Mouse (Mus musculus) thymus, adult 2 months (tissue): ENCODE measurements around the gene Olfml3. TPM values are rescaled to one million over a fixed set of nuclear protein-coding genes. Genes with fewer than 3 reads are reported as not detected.

Experiments
- DNase-seq: peaks from one replicate; pipeline ENCODE4 v3.0.0; 2021
- H3K27ac ChIP-seq: fragments of 200-500 bp; 2 replicates; pipeline ENCODE4 v1.5.1; 2012; ENCODE audit warnings: low read length, control low read depth; ENCODE audit not compliant: control insufficient read depth, insufficient read depth
- H3K27me3 ChIP-seq: fragments of 200-500 bp; 2 replicates; pipeline ENCODE4 v1.6.1; 2012; ENCODE audit warnings: mild to moderate bottlenecking, low read length, moderate library complexity, mixed read lengths; ENCODE audit not compliant: control insufficient read depth, insufficient read depth
- H3K36me3 ChIP-seq: fragments of 200-500 bp; 2 replicates; pipeline ENCODE4 v1.6.1; 2012; ENCODE audit warnings: mild to moderate bottlenecking, low read length, moderate library complexity; ENCODE audit not compliant: control insufficient read depth, insufficient read depth
- H3K4me1 ChIP-seq: fragments of 200-500 bp; replicated peaks from 2 replicates; pipeline ENCODE4 v1.6.1; 2012; ENCODE audit warnings: low read length; ENCODE audit not compliant: control insufficient read depth, insufficient read depth
- H3K4me3 ChIP-seq: fragments of 200-500 bp; 2 replicates; pipeline ENCODE4 v1.5.1; 2012; ENCODE audit warnings: mild to moderate bottlenecking, low read length, control low read depth, moderate library complexity; ENCODE audit not compliant: control insufficient read depth, insufficient read depth
- CTCF ChIP-seq: fragments of 200-500 bp; IDR thresholded peaks from 2 replicates; pipeline ENCODE4 v1.5.1; 2012; ENCODE audit warnings: mild to moderate bottlenecking, control low read depth, low read length, moderate library complexity, borderline replicate concordance; ENCODE audit not compliant: control insufficient read depth, poor library complexity, insufficient read depth; ENCODE audit errors: extremely low read depth
- POLR2A ChIP-seq: fragments of 200-500 bp; IDR thresholded peaks from 2 replicates; pipeline ENCODE4 v1.6.1; 2012; ENCODE audit warnings: mild to moderate bottlenecking, low read length, control low read depth, moderate library complexity; ENCODE audit not compliant: control insufficient read depth, poor library complexity, insufficient read depth; ENCODE audit errors: extremely low read depth
- WGBS: fragments of 180-500 bp; shearing (Covaris S2); methylation state at CpG from one replicate; pipeline ENCODE4 v1.1.7; 2018; 5-methylcytosine and 5-hydroxymethylcytosine counted together
- polyA plus RNA-seq: library from polyadenylated mRNA; depleted of rRNA; stranded (reverse); fragments of >200 nt; gene quantifications from 2 replicates; pipeline ENCODE4 v1.2.3, GENCODE M21; 2012

Olfml3 gene
- polyA plus RNA-seq, 1 experiment: 6.1 TPM

DNA sequence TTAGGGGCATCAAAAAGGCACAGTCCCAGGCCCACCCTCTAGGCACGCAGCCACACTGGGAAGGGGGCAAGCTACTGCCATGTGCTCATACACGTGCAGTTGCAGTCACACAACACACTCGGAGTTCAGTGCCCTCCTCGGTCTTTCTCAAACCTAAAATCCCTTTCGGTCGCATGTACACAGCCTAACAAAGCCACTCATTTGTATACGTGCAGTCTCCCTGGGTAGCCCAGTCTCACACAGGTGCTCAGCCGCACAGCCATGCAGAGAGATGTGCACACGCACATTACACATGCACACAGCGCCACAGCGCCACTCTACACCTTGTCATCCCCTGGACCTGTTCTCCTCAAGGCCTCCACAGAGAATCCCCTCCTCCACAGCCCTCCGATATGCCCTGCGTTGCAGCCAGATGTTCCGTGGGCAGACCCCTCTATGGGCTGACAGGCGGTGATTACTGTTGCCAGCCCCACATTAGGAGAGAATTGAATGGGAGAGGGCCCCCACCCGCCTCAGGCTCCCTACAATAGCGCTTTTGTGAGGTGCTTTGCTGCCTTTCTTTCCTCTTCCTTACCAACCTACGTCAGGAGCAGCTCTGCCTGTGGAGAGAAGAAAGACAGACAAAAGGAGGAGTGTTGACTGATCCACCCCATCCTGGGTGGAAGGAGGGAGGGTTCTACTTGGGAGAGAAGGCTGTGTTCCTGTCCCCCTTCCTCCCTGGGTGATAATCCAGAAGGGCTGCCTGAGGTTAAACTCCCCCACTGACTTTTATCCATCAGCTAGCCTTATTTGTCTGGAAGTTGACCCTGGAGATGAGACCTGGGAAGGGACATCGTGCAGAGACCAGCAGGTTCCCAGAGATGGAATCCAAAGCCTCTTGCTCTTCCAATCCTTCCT is 3.8 kb downstream of the Olfml3 start:
- H3K4me3 ChIP-seq: no peak overlapping the region
- H3K4me1 ChIP-seq: peaks cover 12% of the 10 kb centered on the region
- H3K27me3 ChIP-seq: no peaks in the 10 kb centered on the region
- no peak for TF ChIP-seq CTCF
- TF ChIP-seq POLR2A: no peak
- no peak overlapping the region for H3K27ac ChIP-seq
- 94% methylated on average over 19 of the region's 19 CpGs for WGBS
- DNase-seq: no peak
- no peaks in the 10 kb centered on the region for H3K36me3 ChIP-seq

DNA sequence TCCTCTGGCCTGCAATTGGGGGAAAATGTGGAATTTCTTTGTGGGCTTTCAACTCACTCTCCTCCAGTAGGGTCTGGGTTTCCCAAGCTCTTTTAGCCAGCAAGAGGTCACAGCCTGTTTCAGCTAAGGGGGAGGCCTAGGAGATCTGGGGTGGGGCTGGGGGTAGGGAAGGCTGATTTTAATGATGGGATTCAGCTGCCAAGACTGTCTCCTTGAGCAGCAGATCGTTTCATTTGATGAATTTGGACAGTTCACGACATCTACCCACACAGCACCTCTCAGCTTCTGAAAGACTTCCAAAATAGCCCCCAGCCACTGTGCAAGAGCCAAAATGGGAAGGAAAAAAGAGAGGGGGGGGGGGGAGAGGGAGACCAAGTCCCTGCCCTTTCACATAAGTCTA is 4.6 kb downstream of the Olfml3 start:
- H3K27ac ChIP-seq: no peak overlapping the region
- H3K27me3 ChIP-seq: no peaks in the 10 kb centered on the region
- no peaks in the 10 kb centered on the region for H3K36me3 ChIP-seq
- H3K4me1 ChIP-seq: peaks cover 12% of the 10 kb centered on the region
- TF ChIP-seq POLR2A (no peak), CTCF (no peak)
- H3K4me3 ChIP-seq: no peak overlapping the region
- no peak for DNase-seq
- 77% methylated on average over 2 of the region's 2 CpGs for WGBS

DNA sequence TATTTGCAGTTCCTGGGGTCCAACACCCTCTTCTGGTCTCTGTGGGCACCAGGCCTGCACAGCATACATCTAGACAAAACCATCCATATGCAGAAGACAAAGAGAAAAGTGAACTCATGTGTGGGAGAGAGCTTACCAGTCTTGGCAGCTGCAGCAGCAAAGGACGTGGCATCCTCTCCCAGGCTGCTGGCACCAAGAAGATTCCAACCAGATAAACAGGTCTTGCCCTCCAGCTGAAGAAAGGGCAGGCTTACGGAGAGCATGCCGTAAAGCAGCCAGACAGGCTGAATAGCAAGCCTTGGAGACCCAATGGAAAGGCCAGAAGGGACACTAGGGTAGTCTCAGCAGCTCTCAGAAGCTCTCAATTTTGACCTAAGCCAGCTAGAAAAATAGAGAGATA is 5.7 kb downstream of the Olfml3 start:
- 91% methylated on average over 3 of the region's 3 CpGs for WGBS
- no peaks in the 10 kb centered on the region for H3K36me3 ChIP-seq

DNA sequence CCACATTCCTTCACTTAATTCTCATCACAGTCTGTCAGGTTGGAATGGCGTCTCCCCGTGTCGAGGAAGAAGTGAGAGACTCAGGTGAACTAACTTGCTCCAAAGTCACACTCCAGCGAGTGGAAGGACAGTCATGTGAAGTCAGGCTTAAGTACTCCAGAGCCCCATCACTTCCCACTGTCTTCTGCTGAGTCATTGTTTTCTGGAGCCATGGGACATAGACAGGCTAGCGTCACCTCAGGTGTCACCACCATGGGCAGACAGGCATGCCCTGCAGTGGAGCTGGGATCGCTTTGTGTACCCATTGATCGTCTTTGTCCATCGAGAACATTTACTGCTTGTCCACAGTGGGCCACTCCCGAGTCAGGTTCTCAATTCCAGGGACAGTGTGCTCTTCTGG is 8.0 kb downstream of the Olfml3 start:
- TF ChIP-seq POLR2A (no peak), CTCF (no peak)
- Histone ChIP-seq H3K27me3 (no peaks in the 10 kb centered on the region), H3K4me1 (no peaks in the 10 kb centered on the region), H3K36me3 (no peaks in the 10 kb centered on the region), H3K27ac (no peak overlapping the region), H3K4me3 (no peak overlapping the region)
- DNase-seq: no peak
- 93% methylated on average over 9 of the region's 9 CpGs for WGBS

More for the DNA sequence above, 5.7 kb downstream of the Olfml3 start:
- Histone ChIP-seq H3K4me1 (0 out of 2 replicates have a peak, but pooled peaks cover 4% of the 10 kb centered on the region), H3K27ac (no peak overlapping the region), H3K27me3 (no peaks in the 10 kb centered on the region), H3K4me3 (no peak overlapping the region)
- TF ChIP-seq POLR2A (no peak), CTCF (no peak)
- DNase-seq: no peak

DNA sequence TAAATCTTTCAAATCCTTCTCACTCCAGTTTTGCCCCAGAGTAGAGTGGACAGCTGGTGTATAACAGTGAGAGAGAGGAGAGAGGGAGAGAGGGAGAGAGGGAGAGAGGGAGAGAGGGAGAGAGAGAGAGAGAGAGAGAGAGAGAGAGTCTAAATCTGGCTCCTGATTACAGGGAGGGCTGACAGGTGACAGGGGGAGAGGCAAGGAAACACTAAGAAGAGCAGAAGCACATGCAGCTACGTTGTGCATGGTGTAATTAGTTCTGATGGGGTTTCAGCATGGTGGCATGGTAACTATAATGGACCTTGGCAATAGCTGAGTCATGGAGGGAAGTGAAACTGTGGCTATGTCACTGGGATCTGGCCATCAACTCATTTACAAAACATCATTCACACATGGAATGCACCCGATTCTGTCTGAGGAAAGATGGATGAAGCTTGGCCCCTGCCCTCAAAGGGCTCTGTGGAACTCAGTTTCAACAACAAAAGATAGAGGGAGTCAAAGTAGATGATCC is 9.9 kb downstream of the Olfml3 start:
- Histone ChIP-seq H3K4me1 (no peaks in the 10 kb centered on the region), H3K27me3 (no peaks in the 10 kb centered on the region), H3K4me3 (no peak overlapping the region), H3K36me3 (no peaks in the 10 kb centered on the region), H3K27ac (no peak overlapping the region)
- no peak for DNase-seq
- TF ChIP-seq POLR2A: no peak
- no peak for TF ChIP-seq CTCF
- WGBS: 40% methylated on average over 2 of the region's 2 CpGs

DNA sequence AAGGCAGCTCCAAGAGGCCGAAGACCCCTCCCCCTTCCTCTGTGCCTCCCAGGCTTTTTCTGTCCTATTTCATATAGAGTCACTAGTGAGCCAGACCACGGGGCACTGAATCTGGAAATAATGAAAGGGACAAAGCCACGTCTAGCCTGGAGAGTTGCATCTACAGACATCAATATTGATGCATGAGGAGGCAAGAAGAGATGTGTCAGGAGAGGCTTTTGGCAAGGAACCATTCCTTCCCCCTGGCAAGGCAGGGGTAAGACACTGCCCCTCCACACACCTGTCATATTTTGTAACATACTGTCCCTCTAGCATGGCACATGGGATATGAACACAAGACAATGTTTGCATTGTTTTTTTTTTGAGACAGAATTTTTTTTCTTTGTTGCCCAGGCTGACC is 11.2 kb downstream of the Olfml3 start:
- Histone ChIP-seq H3K4me1 (no peaks in the 10 kb centered on the region), H3K27me3 (no peaks in the 10 kb centered on the region), H3K36me3 (no peaks in the 10 kb centered on the region), H3K4me3 (no peak overlapping the region), H3K27ac (no peak overlapping the region)
- no peak for TF ChIP-seq POLR2A
- TF ChIP-seq CTCF: no peak
- no peak for DNase-seq
- 76% methylated on average over 3 of the region's 3 CpGs for WGBS
